8 mouse cellular contexts compared by ENCODE assay signal in genomic region chr2:131178828-131179245, GRCm38 (mm10). TPM values are rescaled to one million over a fixed set of nuclear protein-coding genes. Genes with fewer than 3 reads are reported as not detected.
A peak's percentile ranks its signal among the peaks of the same experiment; 100 is the strongest.
DNase-seq lines count a peak whose midpoint lies in the region; ATAC-seq and TF ChIP-seq lines count a peak whose summit lies in the region.

No protein-coding gene starts in this region.

- H3K4me1 ChIP-seq in G1E (ENCODE audit: insufficient read depth, low read depth, low read length) = peaks cover 48% of the 10 kb centered on the region

- no peak for ATAC-seq in G1E (ENCODE audit: extremely low read depth, insufficient number of reproducible peaks, low FRiP score, poor library complexity, severe bottlenecking)
- peak; percentile 2 for ATAC-seq in erythroid progenitor cell, adult 5-6 weeks (replicated peaks; ENCODE audit: low FRiP score, poor library complexity, severe bottlenecking)
- no peak for ATAC-seq in inflammation-experienced regulatory T-cells, adult 6 months

- peaks cover 21% of the 10 kb centered on the region; the same call in 1 of the 2 replicates for H3K27me3 ChIP-seq in G1E (ENCODE audit: insufficient read depth, low read length)

- WGBS in macrophage (ENCODE audit: missing documents) = 47% methylated on average over 25 of the region's 26 CpGs

- no peak for TF ChIP-seq CTCF in G1E (IDR thresholded peaks at IDR 0.05; ENCODE audit: low read depth, low read length)

- H3K4me3 ChIP-seq in G1E (ENCODE audit: low read depth, low read length) = peak overlapping the region; percentile 83
- peak overlapping the region; percentile 61 for H3K4me3 ChIP-seq in macrophage (ENCODE audit: inconsistent target)

- peak; percentile 45 for DNase-seq in kidney, adult 11 months
- DNase-seq in kidney, postnatal 4 days = no peak
- no peak for DNase-seq in G1E (ENCODE audit: low spot score)
- peak; percentile 61 for DNase-seq in kidney, adult 18-20 months
- no peak for DNase-seq in right cerebral cortex, adult 2 months (ENCODE audit: low spot score in 2 of 2)

- peaks cover 37% of the 10 kb centered on the region for H3K79me2 ChIP-seq in macrophage (ENCODE audit: inconsistent target)

- H3K36me3 ChIP-seq in G1E (replicated peaks) = peaks cover 35% of the 10 kb centered on the region
- peaks cover 5% of the 10 kb centered on the region; the same call in 1 of the 2 replicates for H3K36me3 ChIP-seq in macrophage (ENCODE audit: inconsistent target)

- H3K9me3 ChIP-seq in G1E (replicated peaks) = no peaks in the 10 kb centered on the region

- peak overlapping the region; percentile 25; the same call in 1 of the 2 replicates for H3K27ac ChIP-seq in macrophage

RNA-seq across cellular contexts. Expression of gene Cenpb, which starts 1.0 kb away (rescaled TPM):
- total RNA-seq in G1E (2014; fragmentation: Nextera tagmentation) (4.5 and 5.6 TPM in 2 replicates), G1E (2017) (7.4 and 8.6 TPM in 2 replicates)
- polyA plus RNA-seq in G1E (2012) (29.5 and 35.4 TPM in 2 replicates), macrophage (2018) (97.8 to 113 TPM (median 108 TPM) in 3 replicates)
- total RNA-seq in erythroid progenitor cell, adult 5-6 weeks (2015; ENCODE audit: low replicate concordance) = 8.3 and 8.8 TPM in 2 replicates
- 12.5 and 15.1 TPM in 2 replicates for total RNA-seq in erythroid progenitor cell, adult 5-6 weeks (2017; ENCODE audit: low replicate concordance)
- total RNA-seq in macrophage (2018; cell fraction: chromatin; rRNA removed) = 10 to 100 TPM; 10.4 to 41.7 (median 15.7) TPM
- total RNA-seq in macrophage (2018; cell fraction: cytosol; rRNA removed) = 100 to 1,000 TPM in 10 of 26 experiments, 10 to 100 TPM in 16; 66.8 to 122 (median 95.5) TPM
- total RNA-seq in macrophage (2018; cell fraction: nucleus; rRNA removed) = 10 to 100 TPM; 29.6 to 95.9 (median 60.9) TPM
- 1 to 10 TPM; 2.4 to 3.1 (median 2.7) TPM for polyA plus RNA-seq in inflammation-experienced regulatory T-cells, adult 6 months (2017; shearing (Covaris generic))

RNA-seq across cellular contexts. Expression of gene Cdc25b, which starts 7.9 kb away (rescaled TPM):
- 14.0 and 85.9 TPM in 2 replicates for total RNA-seq in G1E (2014; fragmentation: Nextera tagmentation)
- 12.6 and 14.2 TPM in 2 replicates for total RNA-seq in G1E (2017)
- polyA plus RNA-seq in G1E (2012) = 6.0 and 7.0 TPM in 2 replicates
- 345 and 367 TPM in 2 replicates for total RNA-seq in erythroid progenitor cell, adult 5-6 weeks (2015; ENCODE audit: low replicate concordance)
- 664 and 783 TPM in 2 replicates for total RNA-seq in erythroid progenitor cell, adult 5-6 weeks (2017; ENCODE audit: low replicate concordance)
- 10 to 100 TPM in 13 of 26 experiments, 1 to 10 TPM in 13; 1.6 to 73.3 (median 11.7) TPM for total RNA-seq in macrophage (2018; cell fraction: chromatin; rRNA removed)
- total RNA-seq in macrophage (2018; cell fraction: cytosol; rRNA removed) = 10 to 100 TPM in 10 of 26 experiments, 1 to 10 TPM in 16; 3.5 to 20.4 (median 7.8) TPM
- total RNA-seq in macrophage (2018; cell fraction: nucleus; rRNA removed) = 10 to 100 TPM in 11 of 26 experiments, 1 to 10 TPM in 15; 2.7 to 35.5 (median 7.2) TPM
- 8.9 to 17.1 TPM (median 9.4 TPM) in 3 replicates for polyA plus RNA-seq in macrophage (2018)
- polyA plus RNA-seq in inflammation-experienced regulatory T-cells, adult 6 months (2017; shearing (Covaris generic)) = 100 to 1,000 TPM in 1 of 3 experiments, 10 to 100 TPM in 2; 55.5 to 163 (median 71.5) TPM

RNA-seq across cellular contexts. Expression of gene Spef1, which starts 8.2 kb away (rescaled TPM):
- 5.6 TPM in 1 of 2 replicates, not detected in the other for total RNA-seq in G1E (2014; fragmentation: Nextera tagmentation)
- 1.4 and 1.9 TPM in 2 replicates for total RNA-seq in G1E (2017)
- polyA plus RNA-seq in G1E (2012) = 0.75 and 0.78 TPM in 2 replicates
- 4.6 and 4.7 TPM in 2 replicates for total RNA-seq in erythroid progenitor cell, adult 5-6 weeks (2015; ENCODE audit: low replicate concordance)
- 4.1 and 6.4 TPM in 2 replicates for total RNA-seq in erythroid progenitor cell, adult 5-6 weeks (2017; ENCODE audit: low replicate concordance)
- total RNA-seq in macrophage (2018; cell fraction: chromatin; rRNA removed) = 10 to 100 TPM in 1 of 26 experiments, 1 to 10 TPM in 25; 1.3 to 10.1 (median 4.6) TPM
- total RNA-seq in macrophage (2018; cell fraction: cytosol; rRNA removed) = 1 to 10 TPM in 24 of 26 experiments, under 1 TPM in 2; 0.84 to 3.6 (median 1.5) TPM
- total RNA-seq in macrophage (2018; cell fraction: nucleus; rRNA removed) = 10 to 100 TPM in 1 of 26 experiments, 1 to 10 TPM in 25; 1.6 to 10.7 (median 4.0) TPM
- 0.98 to 3.7 TPM (median 2.0 TPM) in 3 replicates for polyA plus RNA-seq in macrophage (2018)
- under 1 TPM in 2 of 3 experiments, not detected in 1; 0.47 to 0.54 TPM for polyA plus RNA-seq in inflammation-experienced regulatory T-cells, adult 6 months (2017; shearing (Covaris generic))

RNA-seq across cellular contexts. Expression of gene 1700037H04Rik, which starts 19.0 kb away (rescaled TPM):
- 81.9 and 98.7 TPM in 2 replicates for total RNA-seq in G1E (2014; fragmentation: Nextera tagmentation)
- total RNA-seq in G1E (2017) = 28.1 and 30.2 TPM in 2 replicates
- polyA plus RNA-seq in G1E (2012) = 155 and 173 TPM in 2 replicates
- total RNA-seq in erythroid progenitor cell, adult 5-6 weeks (2015; ENCODE audit: low replicate concordance) = 124 and 160 TPM in 2 replicates
- 58.5 and 68.4 TPM in 2 replicates for total RNA-seq in erythroid progenitor cell, adult 5-6 weeks (2017; ENCODE audit: low replicate concordance)
- total RNA-seq in macrophage (2018; cell fraction: chromatin; rRNA removed) = 10 to 100 TPM in 7 of 26 experiments, 1 to 10 TPM in 19; 1.6 to 23.2 (median 8.0) TPM
- 10 to 100 TPM; 31.6 to 61.2 (median 44.3) TPM for total RNA-seq in macrophage (2018; cell fraction: cytosol; rRNA removed)
- 10 to 100 TPM in 21 of 26 experiments, 1 to 10 TPM in 5; 5.8 to 30.5 (median 16.5) TPM for total RNA-seq in macrophage (2018; cell fraction: nucleus; rRNA removed)
- polyA plus RNA-seq in macrophage (2018) = 29.5 to 50.1 TPM (median 49.5 TPM) in 3 replicates
- 10 to 100 TPM; 36.5 to 54.8 (median 46.3) TPM for polyA plus RNA-seq in inflammation-experienced regulatory T-cells, adult 6 months (2017; shearing (Covaris generic))

RNA-seq across cellular contexts. Expression of gene Ap5s1, which starts 28.0 kb away (rescaled TPM):
- 5.1 and 31.3 TPM in 2 replicates for total RNA-seq in G1E (2014; fragmentation: Nextera tagmentation)
- total RNA-seq in G1E (2017) = 5.1 and 5.2 TPM in 2 replicates
- polyA plus RNA-seq in G1E (2012) = 3.3 and 8.4 TPM in 2 replicates
- total RNA-seq in erythroid progenitor cell, adult 5-6 weeks (2015; ENCODE audit: low replicate concordance) = 10.8 and 11.3 TPM in 2 replicates
- total RNA-seq in erythroid progenitor cell, adult 5-6 weeks (2017; ENCODE audit: low replicate concordance) = 10.9 and 11.4 TPM in 2 replicates
- 10 to 100 TPM in 12 of 26 experiments, 1 to 10 TPM in 14; 2.1 to 38.8 (median 9.8) TPM for total RNA-seq in macrophage (2018; cell fraction: chromatin; rRNA removed)
- total RNA-seq in macrophage (2018; cell fraction: cytosol; rRNA removed) = 10 to 100 TPM in 25 of 26 experiments, 1 to 10 TPM in 1; 8.8 to 37.6 (median 26.1) TPM
- 10 to 100 TPM in 22 of 26 experiments, 1 to 10 TPM in 4; 1.9 to 32.5 (median 19.4) TPM for total RNA-seq in macrophage (2018; cell fraction: nucleus; rRNA removed)
- polyA plus RNA-seq in macrophage (2018) = 16.5 to 31.5 TPM (median 17.0 TPM) in 3 replicates
- 10 to 100 TPM; 13.4 to 25.1 (median 20.9) TPM for polyA plus RNA-seq in inflammation-experienced regulatory T-cells, adult 6 months (2017; shearing (Covaris generic))

Comparison
In these comparisons a context has a peak if more than half of its experiments do, and no peak if none do; other contexts are left out.
1. DNase-seq: peak in kidney, adult 11 months (single experiment) and kidney, adult 18-20 months (single experiment); none in kidney, postnatal 4 days (0 of 2), G1E (single experiment) and right cerebral cortex, adult 2 months (0 of 2).